Mouse (Mus musculus): ENCODE results near the gene Relb. TPM values are rescaled to one million over a fixed set of nuclear protein-coding genes. Genes with fewer than 3 reads are reported as not detected.
A peak's percentile ranks its signal among the peaks of the same experiment; 100 is the strongest.

The Relb gene
- total and polyA plus RNA-seq, 3 experiments, result 44.0 to 59.6 (median 58.1) TPM

DNA sequence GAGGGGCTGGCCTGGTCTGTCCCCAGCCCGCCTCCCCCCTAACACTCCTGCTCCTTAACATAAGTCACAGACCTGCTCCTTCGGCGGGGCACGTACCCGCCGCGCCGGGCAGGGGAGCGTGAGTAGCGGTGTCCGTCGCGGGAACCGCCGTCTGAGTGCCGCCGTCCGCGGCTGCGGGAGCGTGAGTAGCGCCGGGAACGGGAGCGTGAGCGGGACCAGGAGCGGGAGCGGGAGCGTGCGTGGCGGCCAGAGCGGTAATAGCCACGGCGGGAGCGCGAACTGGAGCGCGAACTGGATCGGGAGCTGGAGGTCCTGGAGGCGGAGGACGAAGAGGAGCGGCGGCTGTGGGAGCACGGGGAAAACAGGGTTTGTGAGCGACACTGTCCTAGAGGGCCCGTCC, 43.0 kb downstream of the Relb start:
- Histone ChIP-seq H3K36me3 (replicated peaks in 1 of 2; ENCODE audit: control insufficient read depth in 1 of 2, insufficient read depth in 1 of 2, low read length in 1 of 2) (peaks cover 84 to 96% of the 10 kb centered on the region in 2 experiments), H3K27me3 (replicated peaks) (no peaks in the 10 kb centered on the region), H3K27ac (ENCODE audit: insufficient read depth, low read depth) (no peak overlapping the region), H3K9me3 (replicated peaks; ENCODE audit: low read length) (no peaks in the 10 kb centered on the region), H3K79me2 (replicated peaks; ENCODE audit: control insufficient read depth, extremely low read depth, insufficient read depth, poor library complexity, severe bottlenecking) (0 out of 2 replicates have a peak, but pooled peaks cover under 1% of the 10 kb centered on the region), H3K9ac (ENCODE audit: insufficient read depth, low read depth) (no peak overlapping the region), H3K4me2 (ENCODE audit: insufficient read depth, low read depth, poor library complexity, severe bottlenecking) (no peak overlapping the region), H3K4me3 (replicated peaks in 1 of 3; ENCODE audit: low read depth in 2 of 3, low read length in 2 of 3, poor library complexity in 1 of 3) (no peak overlapping the region), H3K4me1 (ENCODE audit: control insufficient read depth in 1 of 2, insufficient read depth in 2 of 2) (peaks cover 0 to 28% of the 10 kb centered on the region in 2 experiments; a peak in 2 of 4 replicates)
- TF ChIP-seq ZMIZ1 (IDR thresholded peaks at IDR 0.05; ENCODE audit: low read depth, low read length), result no peak
- TF ChIP-seq CTCF (conservative IDR thresholded peaks at IDR 0.05 in 1 of 2, IDR thresholded peaks at IDR 0.05 in 1 of 2; ENCODE audit: low read depth in 2 of 2, low read length in 2 of 2), result no peak
- no peak for TF ChIP-seq MAFK (IDR thresholded peaks at IDR 0.05; ENCODE audit: insufficient replicate concordance, low read length)
- TF ChIP-seq SIN3A (IDR thresholded peaks at IDR 0.05; ENCODE audit: low read length), result no peak
- TF ChIP-seq USF1 (IDR thresholded peaks at IDR 0.05; ENCODE audit: low read depth, low read length), result no peak
- no peak for TF ChIP-seq ZKSCAN1 (IDR thresholded peaks at IDR 0.05; ENCODE audit: borderline replicate concordance, low read depth, low read length)
- TF ChIP-seq SMC3 (IDR thresholded peaks at IDR 0.05; ENCODE audit: low read depth, low read length), result no peak
- TF ChIP-seq E2F4 (IDR thresholded peaks at IDR 0.05; ENCODE audit: insufficient replicate concordance, low read depth, low read length), result no peak
- TF ChIP-seq CHD1 (IDR thresholded peaks at IDR 0.05; ENCODE audit: low read depth, low read length), result no peak
- TF ChIP-seq EP300 (IDR thresholded peaks at IDR 0.05; ENCODE audit: low read length), result no peak
- TF ChIP-seq TCF12 (IDR thresholded peaks at IDR 0.05; ENCODE audit: low read depth, low read length), result no peak
- TF ChIP-seq MXI1 (IDR thresholded peaks at IDR 0.05; ENCODE audit: low read depth, low read length), result no peak
- no peak for TF ChIP-seq ETS1 (conservative IDR thresholded peaks at IDR 0.05; ENCODE audit: low read depth, low read length)
- TF ChIP-seq UBTF (IDR thresholded peaks at IDR 0.05; ENCODE audit: low read depth, low read length), result no peak
- TF ChIP-seq ZC3H11A (IDR thresholded peaks at IDR 0.05; ENCODE audit: low read depth, low read length), result no peak
- TF ChIP-seq IRF4 (IDR thresholded peaks at IDR 0.05; ENCODE audit: low read depth, low read length), result no peak
- no peak for TF ChIP-seq MAX (IDR thresholded peaks at IDR 0.05; ENCODE audit: low read length)
- in situ Hi-C loops (cut with MboI; ENCODE audit: low pct_ligation_motif_present, low pct_unique_long_range_greater_than_20kb, low sequenced_read_pairs) (no loop called here), dilution Hi-C loops (cut with MboI; ENCODE audit: extremely low pct_ligation_motif_present, extremely low pct_unique_long_range_greater_than_20kb, low sequenced_read_pairs) (no loop called here)
- DNase-seq (ENCODE audit: extremely low read depth), result no peak

DNA sequence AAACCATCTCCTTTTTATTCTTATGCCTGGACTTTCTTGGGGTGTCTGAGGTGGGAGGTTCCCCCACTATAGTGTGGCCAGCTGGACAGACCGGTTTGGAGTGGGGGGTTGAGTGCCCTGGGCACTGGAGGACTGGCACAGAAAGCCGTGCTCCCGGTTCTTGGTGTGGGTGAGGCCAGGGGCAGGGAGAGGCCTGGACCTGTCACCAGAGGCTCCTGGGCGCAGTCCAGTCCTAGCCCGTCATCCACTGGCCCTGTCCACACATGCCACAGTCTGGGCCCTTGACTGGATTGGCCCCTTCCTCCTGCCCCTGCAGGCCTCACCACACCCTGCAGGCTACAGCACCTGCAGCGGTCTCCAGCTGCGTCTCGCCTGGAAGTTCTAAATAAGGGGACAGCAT, 48.6 kb downstream of the Relb start:
- DNase-seq (ENCODE audit: extremely low read depth), result no peak
- Histone ChIP-seq H3K27ac (ENCODE audit: insufficient read depth, low read depth) (0 out of 2 replicates have a peak overlapping the region, but pooled peaks have one; percentile 0), H3K27me3 (replicated peaks) (no peaks in the 10 kb centered on the region), H3K9me3 (replicated peaks; ENCODE audit: low read length) (no peaks in the 10 kb centered on the region), H3K4me2 (ENCODE audit: insufficient read depth, low read depth, poor library complexity, severe bottlenecking) (no peak overlapping the region), H3K36me3 (replicated peaks in 1 of 2; ENCODE audit: control insufficient read depth in 1 of 2, insufficient read depth in 1 of 2, low read length in 1 of 2) (peaks cover 51 to 63% of the 10 kb centered on the region in 2 experiments), H3K4me1 (ENCODE audit: control insufficient read depth in 1 of 2, insufficient read depth in 2 of 2) (peaks cover 15 to 48% of the 10 kb centered on the region in 2 experiments), H3K9ac (ENCODE audit: insufficient read depth, low read depth) (no peak overlapping the region), H3K79me2 (replicated peaks; ENCODE audit: control insufficient read depth, extremely low read depth, insufficient read depth, poor library complexity, severe bottlenecking) (peaks cover 31% of the 10 kb centered on the region), H3K4me3 (replicated peaks in 1 of 3; ENCODE audit: low read depth in 2 of 3, low read length in 2 of 3, poor library complexity in 1 of 3) (no peak overlapping the region)
- TF ChIP-seq KAT2A (IDR thresholded peaks at IDR 0.05; ENCODE audit: insufficient replicate concordance, low read length) (no peak), JUN (IDR thresholded peaks at IDR 0.05; ENCODE audit: insufficient read depth, low read depth, low read length) (no peak), GABPA (IDR thresholded peaks at IDR 0.05; ENCODE audit: insufficient replicate concordance, low read depth, low read length) (no peak), HCFC1 (IDR thresholded peaks at IDR 0.05; ENCODE audit: low read depth, low read length) (no peak), CHD1 (IDR thresholded peaks at IDR 0.05; ENCODE audit: low read depth, low read length) (no peak), MXI1 (IDR thresholded peaks at IDR 0.05; ENCODE audit: low read depth, low read length) (no peak), POLR2AphosphoS2 (IDR thresholded peaks at IDR 0.05; ENCODE audit: low read depth, low read length) (peak; percentile 29; the same call in 1 of the 2 replicates), MAX (IDR thresholded peaks at IDR 0.05; ENCODE audit: low read length) (no peak), CHD2 (IDR thresholded peaks at IDR 0.05; ENCODE audit: low read length) (no peak), NRF1 (IDR thresholded peaks at IDR 0.05; ENCODE audit: low read depth, low read length) (no peak), USF1 (IDR thresholded peaks at IDR 0.05; ENCODE audit: low read depth, low read length) (no peak), RCOR1 (conservative IDR thresholded peaks at IDR 0.05; ENCODE audit: low read depth, low read length) (no peak), POLR2A (IDR thresholded peaks at IDR 0.05; ENCODE audit: low read depth, low read length) (peak; percentile 3; the same call in 1 of the 2 replicates), MYC (IDR thresholded peaks at IDR 0.05; ENCODE audit: low read depth, low read length) (no peak), NELFE (IDR thresholded peaks at IDR 0.05; ENCODE audit: low read depth, low read length) (no peak)
- dilution Hi-C loops (cut with MboI; ENCODE audit: extremely low pct_ligation_motif_present, extremely low pct_unique_long_range_greater_than_20kb, low sequenced_read_pairs) (no loop called here), in situ Hi-C loops (cut with MboI; ENCODE audit: low pct_ligation_motif_present, low pct_unique_long_range_greater_than_20kb, low sequenced_read_pairs) (no loop called here)
